Mouse (Mus musculus) left cerebral cortex, postnatal 14 days (tissue): Measurements from ENCODE around the gene Gripap1. TPM values are rescaled to one million over a fixed set of nuclear protein-coding genes. Genes with fewer than 3 reads are reported as not detected.
"Not testable (repeated sequence)": the region's sequence is repeated elsewhere in the genome, so short reads cannot be mapped to it uniquely, and the experiment has no call there.

Experiments used
- DNase-seq, 2 experiments: peaks; one replicate each; pipeline ENCODE4 v3.0.0; 2021 to 2022; ENCODE audit warnings: low spot score in 2 of 2, mixed read lengths in 1 of 2
- intact Hi-C: fragments of 180-260 bp; cut with DNase I; formaldehyde crosslinking; loops from one replicate; pipeline ENCODE4 v1.15.1; 2025
- total RNA-seq, 2 experiments: library from RNA; stranded (reverse); gene quantifications; 2 replicates each; pipeline ENCODE4 v1.2.3; 2021

The Gripap1 gene
- total RNA-seq, 2 experiments from 2014 or later: 83.3 to 92.9 TPM

GRCm38 (mm10) chrX:7776329-7777082, 13.1 kb upstream of the Gripap1 start:
- intact Hi-C loops: loop anchor here (5.0 kb wide), 1 partner anchor 39 kb away; no protein-coding TSS in a partner anchor

GRCm38 (mm10) chrX:7778450-7779244, 10.9 kb upstream of the Gripap1 start:
- intact Hi-C loops: loop anchor here (5.0 kb wide), 1 partner anchor 41 kb away; no protein-coding TSS in a partner anchor
- DNase-seq: no peak

More at GRCm38 (mm10) chrX:7776329-7777082, 13.1 kb upstream of the Gripap1 start:
- peak; percentile 48 to 64 for DNase-seq

GRCm38 (mm10) chrX:7779294-7779693, 10.3 kb upstream of the Gripap1 start:
- no peak for DNase-seq
- intact Hi-C loops: loop anchor here (5.0 kb wide), 1 partner anchor 42 kb away; no protein-coding TSS in a partner anchor

- intact Hi-C loops: no loop called here
- DNase-seq: no peak
Measured at GRCm38 (mm10) chrX:7782603-7783092, 6.9 kb upstream of the Gripap1 start.

DNA sequence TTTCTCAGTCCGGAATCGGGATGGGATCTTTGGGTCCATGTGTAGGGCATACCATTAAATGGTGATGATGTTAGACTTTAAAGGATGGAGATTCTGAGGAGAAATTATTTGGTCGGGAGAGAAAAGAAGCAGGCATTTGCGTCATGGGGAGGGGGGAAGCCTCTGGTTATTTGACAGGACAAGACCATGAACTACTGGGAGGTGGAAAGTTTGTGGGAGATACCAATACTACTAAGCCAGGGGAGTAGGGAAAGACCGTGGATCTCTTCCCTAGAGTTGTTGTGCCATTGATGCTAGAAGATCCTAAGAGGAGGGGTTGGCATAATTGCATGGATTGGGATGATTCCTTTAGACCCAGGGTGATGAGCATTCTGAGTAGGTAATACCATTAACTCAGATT, 744 bp downstream of the Gripap1 start:
- intact Hi-C loops: no loop called here
- peak in 1 of 2 experiments; percentile 40 for DNase-seq

GRCm38 (mm10) chrX:7793361-7793760, 3.8 kb downstream of the Gripap1 start:
- intact Hi-C loops: no loop called here
- DNase-seq: peak; percentile 9 to 58

DNA sequence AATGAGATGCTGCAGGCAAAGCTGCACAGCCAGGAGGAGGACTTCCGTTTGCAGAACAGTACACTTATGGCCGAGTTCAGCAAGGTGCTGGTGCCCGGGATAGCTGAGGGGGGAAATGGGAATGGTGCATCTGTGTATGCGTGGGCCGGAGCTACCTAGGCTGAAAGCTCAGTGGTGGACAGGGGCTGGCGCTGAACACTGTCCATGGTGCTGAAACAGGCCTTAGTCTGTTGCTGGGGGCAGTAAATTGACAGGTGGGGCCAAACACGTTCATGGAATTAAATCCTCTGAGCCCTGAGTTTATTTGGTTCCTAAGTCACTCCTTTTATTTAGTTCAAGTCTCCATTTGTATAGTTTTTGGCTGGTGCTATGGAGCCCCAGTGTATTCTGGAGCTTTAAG, 5.5 kb downstream of the Gripap1 start:
- intact Hi-C loops: no loop called here
- DNase-seq: no peak

GRCm38 (mm10) chrX:7797327-7797726, 7.8 kb downstream of the Gripap1 start:
- intact Hi-C loops: no loop called here
- DNase-seq: no peak

DNA sequence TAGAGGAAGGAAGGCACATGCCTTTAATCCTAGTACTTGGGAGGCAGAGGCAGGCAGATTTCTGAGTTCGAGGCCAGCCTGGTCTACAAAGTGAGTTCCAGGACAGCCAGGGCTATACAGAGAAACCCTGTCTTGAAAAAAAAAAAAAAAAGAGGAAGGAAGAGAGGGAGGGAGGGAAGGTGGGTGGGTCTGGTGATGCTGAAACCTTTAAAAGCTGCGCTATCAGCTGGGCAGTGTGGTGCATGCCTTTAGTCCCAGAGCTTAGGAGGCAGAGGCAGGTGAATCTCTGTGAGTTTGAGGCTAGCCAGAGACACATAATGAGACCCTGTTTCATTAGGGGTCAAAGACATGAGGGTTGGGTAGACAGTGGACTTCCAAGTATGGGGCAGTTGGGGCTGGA, 12.6 kb downstream of the Gripap1 start:
- intact Hi-C loops, DNase-seq: not testable (repeated sequence)

GRCm38 (mm10) chrX:7815016-7815415, 25.5 kb downstream of the Gripap1 start:
- intact Hi-C loops: not testable (repeated sequence)
- DNase-seq: peak; percentile 27 to 31

DNA sequence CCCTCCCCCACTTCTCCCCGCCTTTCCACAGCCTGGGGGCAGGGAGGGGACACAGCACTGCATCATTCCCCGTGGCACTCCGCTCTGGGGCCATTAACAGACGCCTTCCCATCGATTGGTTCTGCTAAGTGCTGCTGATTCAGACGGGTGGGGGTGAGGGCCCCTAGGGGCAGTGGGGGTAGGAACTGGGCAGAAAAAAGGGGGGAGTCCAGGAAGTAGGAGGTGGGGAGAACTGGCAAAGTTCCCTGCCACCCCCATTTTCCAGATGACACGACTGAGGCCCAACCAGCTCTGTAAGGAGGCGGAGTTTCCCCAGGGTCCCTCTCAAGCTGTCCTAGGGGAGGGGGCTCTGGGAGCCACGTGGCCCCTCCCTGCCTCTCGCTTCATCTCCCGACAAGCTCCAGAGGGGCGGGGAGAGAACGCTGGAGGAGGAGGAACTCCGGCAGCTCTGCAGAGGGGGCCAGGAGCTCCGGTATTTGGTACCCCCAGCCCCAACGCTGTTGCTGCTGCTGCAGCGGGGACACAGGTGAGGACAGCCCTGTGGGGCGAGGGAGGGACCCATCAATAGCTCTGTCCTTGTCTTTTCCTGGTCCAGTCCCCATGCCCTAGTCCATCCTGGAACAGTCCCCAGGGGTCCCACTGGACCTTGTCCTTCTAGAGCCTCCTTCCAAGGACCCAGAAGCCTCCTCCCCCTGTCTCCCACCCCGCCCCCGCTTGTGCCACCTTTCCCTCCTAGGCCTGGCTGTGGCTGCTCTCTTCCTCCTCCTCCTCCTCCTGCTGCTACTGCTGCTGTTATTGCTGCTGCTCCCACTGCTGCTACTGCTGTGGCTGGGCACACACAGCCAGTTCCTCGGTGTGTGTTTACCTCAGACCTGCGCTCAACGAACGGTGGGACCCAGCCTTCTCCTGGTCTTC, 32.6 kb downstream of the Gripap1 start, which contains the start of gene Kcnd1:
Gene Kcnd1 (plus strand): TSS at position 425 of the 915 bp plus-strand sequence.
- intact Hi-C loops: no loop called here
- DNase-seq: peak; percentile 64 to 66

DNA sequence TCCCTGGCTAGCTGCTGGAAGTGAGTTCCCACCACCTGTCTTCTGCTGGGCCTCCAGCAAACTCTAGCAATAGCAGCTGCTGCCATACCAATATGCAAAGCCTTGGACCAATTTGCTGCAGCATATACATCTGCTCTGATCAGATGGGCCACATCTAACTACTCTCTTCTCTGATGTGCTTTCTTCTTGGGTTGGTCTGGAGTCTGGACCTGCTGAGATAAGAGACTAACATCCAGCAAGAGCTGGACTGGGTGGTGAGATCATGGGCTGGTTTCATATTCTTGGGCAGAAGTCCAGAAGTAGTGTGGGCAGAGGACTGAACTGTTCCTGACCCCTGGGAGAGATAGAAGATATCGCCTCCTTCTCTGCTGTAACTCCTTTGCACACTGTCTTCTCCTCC, 47.6 kb downstream of the Gripap1 start:
- DNase-seq: no peak
- intact Hi-C loops: no loop called here

DNA sequence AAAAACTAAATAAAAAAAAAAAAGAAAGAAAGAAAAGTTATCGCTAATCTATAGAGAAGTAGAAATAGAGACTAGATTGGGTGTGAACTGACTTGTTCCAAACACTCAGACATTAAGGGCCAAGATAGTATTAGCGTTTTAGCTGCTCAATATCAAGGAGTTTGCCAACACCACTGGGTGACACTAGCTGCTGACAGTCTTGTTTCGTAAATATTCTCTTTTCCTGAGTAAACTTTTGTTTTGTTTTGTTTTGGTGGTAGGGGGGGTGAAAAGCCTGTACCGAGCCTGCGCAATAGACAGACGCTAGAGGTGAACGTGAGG, 51.2 kb downstream of the Gripap1 start:
- intact Hi-C loops: loop anchor here (5.0 kb wide), 1 partner anchor 36 kb away; the partner anchor contains the start of gene Pim2
- no peak for DNase-seq

DNA sequence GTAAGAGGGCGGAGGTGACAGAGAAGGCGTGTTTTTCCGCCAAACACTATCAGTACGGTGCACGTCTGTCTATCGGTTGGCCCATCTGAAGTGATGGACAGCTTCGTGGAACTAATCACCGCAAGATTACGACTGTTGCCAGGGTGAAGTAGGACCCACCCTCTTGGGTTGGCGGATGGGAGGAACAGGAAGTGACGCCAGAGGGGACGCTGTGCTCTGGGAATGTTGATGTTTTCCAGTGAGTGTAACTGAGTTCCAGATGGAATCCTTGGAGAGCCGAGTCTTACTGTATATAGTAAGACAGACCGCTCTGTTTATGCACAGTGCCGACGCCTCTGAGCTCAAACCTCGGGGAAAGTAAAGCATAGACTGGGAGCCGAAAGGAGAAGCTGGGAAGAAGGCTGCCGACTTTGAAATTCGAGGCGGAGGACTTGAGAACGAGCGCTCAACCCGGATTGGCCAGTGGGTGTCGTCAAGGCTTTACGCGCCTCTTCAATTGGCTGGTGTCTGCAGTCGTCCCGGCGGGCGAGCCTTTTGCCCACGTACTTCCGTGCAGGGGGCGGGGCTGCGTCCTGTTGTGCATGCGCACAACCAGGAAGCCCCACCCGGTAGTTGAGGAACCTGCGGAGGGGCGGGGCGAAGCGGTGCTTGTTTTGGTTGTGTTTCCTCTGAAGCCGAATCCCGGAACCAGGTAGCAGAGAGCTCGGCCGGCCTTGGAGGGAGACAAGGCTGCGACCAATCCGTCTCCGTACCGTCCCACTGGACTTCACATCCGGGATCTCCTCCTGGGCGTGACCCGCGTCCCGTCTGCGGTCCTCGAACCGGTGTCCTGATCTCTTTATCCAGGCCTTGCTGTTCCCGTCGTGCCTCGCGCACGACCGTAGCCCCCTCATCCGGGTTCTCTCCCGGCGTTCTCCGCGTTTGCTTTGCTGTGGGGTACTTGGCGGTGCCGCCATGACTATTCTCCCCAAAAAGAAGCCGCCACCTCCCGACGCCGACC, 51.9 kb downstream of the Gripap1 start, which contains the start of gene Otud5:
Gene Otud5 (plus strand): TSS at position 202 of the 1,000 bp plus-strand sequence.
- intact Hi-C loops: loop anchor here (5.0 kb wide), 1 partner anchor 36 kb away; the partner anchor contains the start of gene Pim2
- DNase-seq: peak; percentile 92 to 96

- intact Hi-C loops: loop anchor here (5.0 kb wide), 1 partner anchor 35 kb away; the partner anchor contains the start of gene Pim2
- DNase-seq: no peak
Measured at GRCm38 (mm10) chrX:7842318-7842717, 52.8 kb downstream of the Gripap1 start.

DNA sequence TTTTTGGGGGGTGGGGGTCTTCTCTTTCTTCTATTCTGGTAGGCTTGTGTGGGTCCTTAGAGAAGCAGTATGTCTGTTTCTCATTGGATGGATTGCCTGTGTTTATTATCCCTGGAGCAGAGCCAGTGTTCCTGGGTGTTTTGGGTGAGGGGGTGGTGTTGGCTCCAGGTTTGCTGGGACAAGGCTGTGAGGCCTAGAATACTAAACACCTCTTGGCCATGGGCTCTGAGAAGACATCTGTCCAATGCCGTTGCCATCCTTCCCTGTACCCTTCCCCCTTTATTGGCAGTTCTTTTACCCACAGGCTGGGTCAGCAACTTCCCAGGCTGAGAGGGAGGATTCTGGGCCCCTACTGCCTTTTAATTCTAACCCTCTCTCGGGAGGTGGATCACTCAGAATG, 58.3 kb downstream of the Gripap1 start:
- intact Hi-C loops: no loop called here

GRCm38 (mm10) chrX:7854578-7854977, 65.0 kb downstream of the Gripap1 start:
- intact Hi-C loops: no loop called here
- peak; percentile 26 to 32 for DNase-seq

More for the DNA sequence above, 58.3 kb downstream of the Gripap1 start:
- DNase-seq: peak in 1 of 2 experiments; percentile 43
